Mouse (Mus musculus) adrenal gland, postnatal 4 days (tissue): Measurements from ENCODE around the gene Galnt17. TPM values are rescaled to one million over a fixed set of nuclear protein-coding genes. Genes with fewer than 3 reads are reported as not detected.

Source experiments
- DNase-seq, 2 experiments: peaks; one replicate each; pipeline ENCODE4 v3.0.0; 2021 to 2022; ENCODE audit warnings: low spot score in 2 of 2, mixed read lengths in 2 of 2
- long read RNA-seq, 2 experiments: library from polyadenylated mRNA; stranded (forward); transcript quantifications; one replicate each; pipeline ENCODE4 v2.0.0; 2021
- total RNA-seq, 2 experiments: library from RNA; stranded (reverse); gene quantifications; 2 replicates each; pipeline ENCODE4 v1.2.3; 2021

Gene Galnt17
- 1 to 10 TPM; 8.4 to 8.9 TPM for total RNA-seq
- long read RNA-seq, experiment 1: 0 reads
- long read RNA-seq, experiment 2, full-length matches to known transcripts: 1 of 3 reads
- long read RNA-seq, experiment 2, partial matches to known transcripts: 0 of 3 reads
- long read RNA-seq, experiment 2, other reads (novel, unspliced or antisense): 2 of 3 reads

DNA sequence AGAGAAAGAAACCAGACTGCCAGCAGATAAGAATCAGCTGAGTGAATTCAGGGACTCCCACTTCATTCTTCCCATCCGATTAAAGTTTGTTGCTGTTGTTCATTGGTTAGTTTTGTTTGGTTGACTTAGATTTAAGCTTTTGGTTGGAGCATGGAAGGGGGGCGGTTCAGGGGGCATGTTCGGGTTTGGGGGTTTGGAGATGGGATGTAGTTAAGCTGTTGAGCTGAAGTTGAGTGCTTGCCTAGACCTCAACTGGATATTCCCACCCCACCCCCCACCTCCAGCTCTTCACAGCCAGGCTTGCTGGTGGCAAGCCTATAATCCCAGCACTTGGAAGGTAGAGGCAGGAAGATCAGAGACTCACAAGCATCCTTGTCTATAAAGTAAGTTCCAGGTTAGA lies at the start of gene Galnt17:
TSS of gene Galnt17 (minus strand) at position 101 of the 400 bp plus-strand sequence.
- no peak for DNase-seq

DNA sequence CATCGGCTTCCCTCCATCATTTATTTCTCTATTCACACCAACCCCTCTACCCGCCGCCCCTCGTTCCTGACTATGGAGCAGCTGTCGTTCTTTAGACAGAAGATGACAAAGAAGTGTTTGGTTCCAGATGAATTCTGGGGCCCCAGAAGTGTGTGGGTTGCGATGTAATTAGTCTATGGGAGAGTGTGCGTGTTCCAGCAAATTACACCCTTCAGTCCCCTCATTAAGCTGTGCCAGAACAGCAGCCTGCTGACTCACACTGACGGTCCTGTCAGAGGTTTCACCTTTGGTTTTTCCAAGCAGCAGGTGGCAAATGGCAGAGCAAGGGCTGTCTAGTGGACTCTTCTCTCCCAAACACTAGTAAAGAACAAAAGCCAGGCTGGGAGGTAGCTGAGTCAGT lies 26.2 kb upstream of the Galnt17 start:
- DNase-seq: no peak

DNA sequence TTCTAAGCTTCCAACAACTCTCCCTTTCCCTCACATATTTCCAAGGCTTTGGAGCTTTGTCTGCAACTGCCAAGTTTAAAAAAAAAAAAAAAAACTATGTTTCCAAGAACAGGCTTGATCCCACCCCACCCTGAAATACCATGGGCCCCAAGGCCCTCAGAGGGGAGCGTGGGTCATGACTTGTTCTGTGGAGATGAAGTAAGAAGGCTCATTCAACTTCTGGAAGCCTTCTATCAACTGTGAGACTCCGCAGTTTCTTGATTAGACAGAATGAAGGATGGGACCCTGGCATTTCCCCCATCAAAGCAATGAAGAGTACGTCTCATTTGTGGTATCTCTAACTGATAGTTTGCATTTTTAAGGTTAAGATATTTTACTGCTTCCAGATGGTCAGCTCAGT lies 13.0 kb upstream of the Galnt17 start:
- DNase-seq: no peak

DNA sequence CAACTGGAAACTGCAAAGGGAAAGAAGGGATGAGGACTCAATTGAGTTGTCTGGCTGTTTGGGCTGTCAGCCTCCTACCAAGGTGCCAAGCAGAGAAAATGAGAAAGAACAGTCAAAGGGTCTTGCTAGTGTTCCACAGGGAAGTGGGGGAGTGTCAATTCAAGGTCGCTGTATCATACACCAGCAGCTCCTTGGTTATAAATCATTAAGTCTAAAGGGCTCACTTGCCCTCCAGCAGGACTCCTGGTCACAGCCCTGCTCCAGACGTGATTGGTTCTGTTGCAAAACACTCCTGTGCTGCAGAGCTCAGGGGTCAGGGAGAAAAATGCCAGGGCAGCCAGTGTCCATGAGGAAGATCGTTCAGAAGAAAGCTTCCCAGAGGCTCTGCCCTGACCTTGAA lies 11.3 kb upstream of the Galnt17 start:
- DNase-seq: no peak

DNA sequence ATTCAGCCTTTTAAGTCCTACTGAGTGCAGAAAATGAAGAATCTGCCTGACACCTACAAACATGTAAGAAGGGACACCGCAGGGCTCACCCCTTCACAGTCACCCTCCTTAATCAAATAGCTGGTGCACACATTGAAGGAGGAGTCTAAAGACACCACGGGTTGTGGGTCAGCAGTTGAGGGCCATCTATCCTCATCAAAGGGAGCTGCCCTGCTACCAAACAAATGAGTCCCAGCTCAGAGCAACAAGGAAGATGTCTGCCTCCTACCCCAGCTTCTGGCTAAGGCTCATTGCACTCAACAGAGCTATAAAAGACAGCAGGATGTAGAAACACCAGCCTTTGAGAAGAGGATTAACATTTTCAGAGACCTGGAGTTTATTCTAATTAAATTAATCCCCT lies 10.8 kb upstream of the Galnt17 start:
- no peak for DNase-seq

DNA sequence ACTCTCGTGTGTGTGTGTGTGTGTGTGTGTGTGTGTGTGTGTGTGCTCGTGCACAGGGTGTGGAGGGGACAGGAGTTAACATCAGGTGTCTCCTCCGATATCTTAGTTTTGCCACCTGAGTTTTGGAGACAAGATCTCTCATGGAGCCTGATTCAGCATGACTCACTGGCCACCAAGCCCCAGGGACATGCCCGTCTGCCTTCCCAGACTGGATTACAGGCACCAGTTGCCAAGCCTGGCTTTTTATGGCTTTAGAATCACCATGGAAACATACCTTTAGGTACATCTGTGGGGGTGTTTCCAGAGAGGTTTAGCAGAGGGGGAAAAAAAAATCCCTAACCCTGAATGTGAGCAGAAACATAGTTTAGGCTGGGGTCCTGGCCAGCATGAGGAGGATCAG lies 6.7 kb upstream of the Galnt17 start:
- DNase-seq: no peak

DNA sequence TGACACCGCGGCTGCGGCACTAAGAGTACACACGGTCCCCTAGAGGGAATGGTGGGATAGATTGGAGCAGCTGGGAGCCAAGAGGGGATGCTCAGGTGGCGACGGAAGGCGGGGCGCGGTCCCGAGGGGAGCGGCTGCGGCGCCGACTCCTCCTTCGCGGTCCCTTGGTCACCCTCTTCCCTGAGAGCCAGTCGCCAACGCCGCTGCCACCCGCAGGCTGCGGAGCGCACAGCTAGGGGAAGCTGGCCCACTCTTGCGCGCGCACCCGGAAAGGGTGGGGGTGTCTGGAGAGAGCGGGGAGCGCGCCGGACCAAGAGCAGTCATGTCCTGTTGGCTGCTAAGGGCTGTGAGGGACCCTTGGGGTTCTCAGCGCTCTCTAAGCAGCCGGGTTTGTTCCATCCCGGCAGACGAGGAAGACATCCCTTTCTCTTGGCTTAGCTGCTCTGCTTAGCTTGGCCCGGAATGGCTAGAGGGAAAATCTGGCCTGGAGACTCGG lies 593 bp downstream of the Galnt17 start:
- peak; percentile 33 to 60 for DNase-seq

DNA sequence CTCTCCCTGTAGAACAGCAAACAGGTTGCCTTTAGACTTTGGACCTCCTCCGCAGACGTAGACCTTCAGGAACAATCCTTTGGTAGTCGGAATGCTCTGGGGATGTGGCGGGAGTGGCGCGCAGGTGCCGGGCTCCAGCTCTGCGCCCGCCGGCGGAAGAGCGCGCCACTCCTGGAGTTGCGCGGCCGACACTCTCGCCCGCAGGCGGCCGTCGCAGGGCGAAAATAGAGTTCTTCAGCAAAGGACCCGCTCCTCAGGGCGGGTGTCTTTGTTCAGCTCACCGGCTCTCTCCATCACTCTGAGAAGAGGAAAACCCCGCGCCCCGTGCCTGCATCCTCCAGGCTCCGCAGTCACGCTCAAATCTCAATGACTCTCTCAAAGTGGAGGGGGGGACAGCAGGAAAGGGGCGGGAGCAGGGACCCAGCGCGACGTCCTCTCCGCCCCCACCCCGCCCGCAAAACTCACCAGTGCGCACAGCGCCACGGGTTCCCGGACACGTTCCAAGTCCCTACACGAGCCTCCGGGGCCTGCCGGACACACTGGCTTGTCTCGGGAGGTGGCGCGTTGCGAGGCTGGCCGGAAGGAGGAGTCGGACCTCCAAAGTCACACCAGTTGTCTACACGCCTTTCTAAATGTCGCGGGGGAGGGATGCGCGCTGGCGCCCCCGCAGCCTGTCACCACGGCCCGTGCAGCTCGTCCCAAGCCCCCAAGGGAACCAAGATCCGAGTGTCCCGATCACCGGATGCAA lies 1.2 kb downstream of the Galnt17 start:
- DNase-seq: peak in 1 of 2 experiments; percentile 8

DNA sequence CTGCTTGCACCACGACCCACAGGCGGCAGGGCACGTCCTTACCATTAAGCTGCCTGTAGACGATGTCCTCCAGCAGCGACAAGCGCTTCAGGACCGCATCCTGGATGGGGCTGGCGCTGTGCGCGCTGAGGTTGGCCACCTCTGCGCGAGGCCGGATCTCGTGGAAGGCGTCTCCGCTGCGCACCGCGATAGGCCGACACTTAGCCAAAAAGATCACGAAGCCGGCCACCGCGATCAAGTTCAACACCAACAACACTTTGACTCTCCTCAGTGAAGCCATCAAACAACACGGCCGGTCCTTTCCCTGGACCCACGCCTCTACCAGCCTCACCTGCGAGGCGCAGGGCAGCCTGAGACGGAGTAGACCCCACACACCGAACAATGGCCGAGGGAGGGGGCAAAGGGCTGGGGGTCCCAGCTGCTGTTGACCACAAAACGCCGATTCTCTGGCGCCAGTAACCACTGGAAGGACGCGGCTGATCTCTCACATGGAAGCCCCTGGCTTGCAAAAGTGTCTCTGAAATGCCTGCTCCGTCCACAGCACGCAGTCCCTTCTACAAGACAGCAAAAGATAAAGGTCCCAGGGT lies 1.9 kb downstream of the Galnt17 start:
- DNase-seq: no peak

DNA sequence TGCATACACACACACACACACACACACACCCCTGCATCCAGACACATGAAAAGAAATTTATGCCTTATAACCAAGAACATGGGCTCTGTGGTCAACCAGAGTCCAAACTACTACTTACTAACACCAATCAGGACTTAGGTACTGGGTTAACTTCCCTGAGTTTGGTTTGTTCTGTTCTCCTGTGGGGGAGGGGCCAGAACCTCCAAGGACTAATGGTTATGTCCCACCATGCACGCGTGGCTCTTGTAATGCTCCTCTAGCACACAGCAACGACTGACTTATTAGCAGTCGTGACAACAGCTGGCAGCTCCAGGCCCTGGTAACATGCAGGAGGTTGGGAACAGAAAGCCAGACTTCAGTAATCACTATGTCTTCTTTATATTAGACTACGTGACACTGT lies 3.1 kb downstream of the Galnt17 start:
- DNase-seq: no peak

DNA sequence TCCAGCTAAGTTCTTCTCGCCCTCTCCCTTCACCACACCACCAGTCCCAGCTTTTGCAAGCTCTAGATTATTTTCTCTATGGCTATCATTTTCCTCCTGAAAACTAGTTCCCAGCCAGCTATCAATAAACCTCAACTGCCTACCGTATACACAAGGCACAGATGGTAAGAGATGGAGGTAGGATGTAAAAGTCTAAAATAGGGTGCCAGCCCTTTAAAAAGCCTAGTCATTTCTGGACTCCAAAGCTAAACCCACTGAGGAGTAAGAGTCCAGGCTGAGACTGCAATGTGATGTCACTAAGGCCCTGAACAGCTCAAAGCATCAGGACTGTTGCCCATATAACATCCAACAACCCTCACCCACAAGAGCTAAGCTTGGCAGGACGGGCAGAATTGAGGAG lies 6.8 kb downstream of the Galnt17 start:
- DNase-seq: no peak

DNA sequence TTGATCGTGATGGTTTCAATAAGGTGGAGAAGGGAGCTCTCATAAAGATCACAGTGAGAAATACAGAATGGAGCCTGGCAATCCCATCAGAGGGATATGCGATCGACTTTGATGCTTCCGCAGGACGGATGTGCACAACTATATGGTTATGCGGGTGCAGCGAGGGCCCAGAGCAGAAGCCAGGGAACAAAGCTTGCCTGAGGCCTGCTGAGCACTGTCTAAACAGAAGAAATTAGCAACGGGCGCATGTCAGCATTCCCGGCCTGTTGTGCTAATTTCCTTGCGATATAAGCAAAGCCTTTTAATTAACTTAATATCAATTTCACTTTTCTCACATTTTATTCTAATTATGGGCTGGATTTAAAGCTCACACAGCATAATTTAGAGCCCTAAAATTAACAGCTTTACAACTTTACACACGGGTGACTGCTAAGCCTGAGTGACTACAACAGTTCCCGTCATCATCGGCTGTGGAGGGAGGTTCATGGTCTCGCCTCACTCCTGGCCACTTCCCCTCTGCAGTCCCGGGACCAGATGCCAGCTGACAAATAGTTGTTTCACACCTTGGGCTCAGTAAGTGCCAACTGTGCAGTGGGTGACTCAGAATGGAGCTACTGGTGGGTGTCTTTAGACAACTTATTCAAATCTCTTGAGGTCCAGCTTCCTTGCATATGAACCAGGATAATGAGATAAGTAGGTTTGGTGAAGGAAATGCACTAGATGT lies 14.4 kb downstream of the Galnt17 start:
- DNase-seq: no peak

DNA sequence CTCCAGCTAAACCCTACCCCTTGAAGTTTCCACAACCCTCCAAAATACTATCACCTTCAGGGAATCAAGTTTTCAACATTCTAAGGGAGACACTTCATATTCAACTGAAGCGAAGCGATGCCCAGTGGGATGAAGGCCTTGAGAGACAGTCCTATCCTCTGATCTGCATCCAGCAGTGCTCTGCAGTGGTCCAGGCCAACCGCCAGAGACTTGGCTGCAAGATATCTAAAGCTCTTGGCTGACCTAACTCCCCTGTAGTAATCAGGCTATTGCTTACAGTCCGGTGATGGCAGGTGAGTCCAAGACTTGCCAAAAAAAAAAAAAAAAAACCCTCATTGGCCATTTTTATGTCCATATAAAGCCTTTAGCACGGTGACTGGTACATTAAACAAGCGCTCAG lies 21.2 kb downstream of the Galnt17 start:
- DNase-seq: no peak

DNA sequence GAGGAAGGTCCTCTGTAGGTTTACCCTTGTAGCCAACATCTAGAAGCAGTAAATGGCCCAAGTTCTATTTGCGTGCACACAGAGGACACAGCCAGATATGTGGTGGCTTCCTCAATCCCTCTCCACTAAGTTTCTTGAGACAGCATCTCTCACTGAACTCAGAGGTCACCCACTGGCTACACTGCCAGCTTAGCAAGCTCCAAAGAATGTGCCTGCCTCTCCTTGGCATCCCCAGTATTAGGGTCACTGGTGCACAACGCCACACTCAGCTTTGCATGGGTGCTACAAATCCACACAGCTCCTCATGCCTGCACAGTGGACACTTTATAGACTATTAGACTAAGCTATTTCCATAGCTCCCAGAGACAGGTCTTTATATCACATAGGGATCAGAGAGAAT lies 21.6 kb downstream of the Galnt17 start:
- no peak for DNase-seq

DNA sequence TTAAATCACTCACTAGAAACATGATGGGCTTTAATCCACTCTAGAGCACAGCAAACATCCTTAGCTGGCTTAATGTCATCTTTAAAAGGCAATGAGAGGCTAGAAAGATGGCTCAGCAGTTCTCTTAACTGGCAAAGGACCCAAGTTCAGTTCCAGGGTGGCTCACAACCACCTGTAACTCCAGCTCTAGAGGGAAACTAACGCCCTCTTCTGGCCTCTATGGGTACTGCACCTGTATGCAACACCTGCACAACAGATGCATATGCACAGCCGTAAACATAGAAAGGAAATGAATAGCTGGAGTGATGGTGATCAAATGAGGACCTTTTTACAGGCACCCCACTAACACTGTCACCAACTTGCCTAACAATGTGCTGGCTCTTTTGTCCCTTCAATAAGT lies 27.9 kb downstream of the Galnt17 start:
- no peak for DNase-seq

DNA sequence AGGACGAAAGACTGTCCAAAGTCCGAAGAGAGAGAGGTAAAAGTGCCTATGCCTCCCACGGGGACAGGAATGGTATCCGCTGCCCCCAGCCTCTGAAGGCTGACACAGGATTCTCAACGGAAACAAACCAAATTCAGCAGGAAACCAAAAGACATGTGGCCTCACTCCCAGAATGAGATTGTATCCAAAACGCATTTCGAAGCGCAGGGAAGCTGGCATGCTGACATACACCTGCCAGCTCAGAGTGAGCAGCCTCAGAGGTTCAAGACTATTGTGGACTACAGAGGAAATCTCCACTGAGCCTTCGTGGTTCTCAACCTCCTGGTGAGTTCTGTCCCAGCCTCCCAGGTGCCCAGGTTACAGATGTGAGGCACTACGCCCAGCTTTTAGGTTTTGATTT lies 29.0 kb downstream of the Galnt17 start:
- no peak for DNase-seq

DNA sequence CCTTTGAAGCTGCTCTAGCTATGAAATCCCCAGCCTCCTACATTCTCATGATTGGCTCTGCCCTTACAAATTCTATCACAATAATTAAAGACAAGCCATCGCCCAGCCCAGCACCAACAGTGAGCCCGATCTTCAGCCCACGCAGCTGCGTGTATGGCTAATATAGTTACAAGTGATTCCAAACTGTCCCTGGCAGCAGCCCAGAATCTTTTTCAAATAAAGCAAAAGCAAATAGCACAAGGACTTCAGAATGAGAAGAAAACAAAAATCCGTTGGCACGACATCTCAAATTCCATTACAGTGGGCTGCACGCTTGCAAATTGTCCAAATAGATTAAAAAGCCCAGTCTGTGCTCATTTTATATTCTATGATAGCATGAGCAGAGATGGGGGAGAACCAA lies 31.1 kb downstream of the Galnt17 start:
- DNase-seq: no peak

DNA sequence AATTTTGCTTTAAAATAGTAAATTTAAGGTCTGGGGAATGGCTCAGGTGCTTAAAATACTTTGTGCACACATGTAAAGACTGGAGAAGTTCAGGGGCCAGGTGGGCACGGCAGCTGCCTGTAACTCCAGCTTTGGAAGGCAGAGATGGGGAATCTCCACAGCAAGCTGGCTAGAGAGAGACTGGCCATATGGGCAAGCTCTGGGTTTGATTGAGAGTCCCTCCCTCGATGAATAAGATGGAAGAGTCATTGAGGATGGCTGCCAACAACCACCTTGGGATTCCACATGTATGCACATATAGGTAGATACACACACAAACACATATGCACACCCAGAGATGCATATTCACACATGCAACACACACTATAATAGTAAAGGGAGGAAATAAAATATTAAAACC lies 42.0 kb downstream of the Galnt17 start:
- no peak for DNase-seq

DNA sequence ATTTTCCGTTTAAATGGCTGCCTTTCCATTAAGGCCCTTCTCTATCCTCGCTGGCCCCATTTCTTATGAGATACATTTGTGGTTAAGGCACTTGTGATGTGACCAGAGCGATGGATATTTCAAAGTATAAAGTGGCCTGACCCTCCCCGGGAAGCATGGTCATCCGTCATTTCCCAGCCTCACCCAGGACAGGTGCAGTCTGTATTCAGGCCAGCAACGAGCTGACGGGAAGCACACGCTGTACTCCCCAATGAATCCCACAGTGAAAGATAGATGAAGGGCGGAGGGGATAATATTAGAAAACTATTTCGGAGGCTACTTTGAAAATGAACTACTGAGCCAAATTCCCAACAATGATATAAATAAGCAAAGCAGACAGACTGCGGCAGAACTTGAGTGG lies 44.2 kb downstream of the Galnt17 start:
- no peak for DNase-seq

DNA sequence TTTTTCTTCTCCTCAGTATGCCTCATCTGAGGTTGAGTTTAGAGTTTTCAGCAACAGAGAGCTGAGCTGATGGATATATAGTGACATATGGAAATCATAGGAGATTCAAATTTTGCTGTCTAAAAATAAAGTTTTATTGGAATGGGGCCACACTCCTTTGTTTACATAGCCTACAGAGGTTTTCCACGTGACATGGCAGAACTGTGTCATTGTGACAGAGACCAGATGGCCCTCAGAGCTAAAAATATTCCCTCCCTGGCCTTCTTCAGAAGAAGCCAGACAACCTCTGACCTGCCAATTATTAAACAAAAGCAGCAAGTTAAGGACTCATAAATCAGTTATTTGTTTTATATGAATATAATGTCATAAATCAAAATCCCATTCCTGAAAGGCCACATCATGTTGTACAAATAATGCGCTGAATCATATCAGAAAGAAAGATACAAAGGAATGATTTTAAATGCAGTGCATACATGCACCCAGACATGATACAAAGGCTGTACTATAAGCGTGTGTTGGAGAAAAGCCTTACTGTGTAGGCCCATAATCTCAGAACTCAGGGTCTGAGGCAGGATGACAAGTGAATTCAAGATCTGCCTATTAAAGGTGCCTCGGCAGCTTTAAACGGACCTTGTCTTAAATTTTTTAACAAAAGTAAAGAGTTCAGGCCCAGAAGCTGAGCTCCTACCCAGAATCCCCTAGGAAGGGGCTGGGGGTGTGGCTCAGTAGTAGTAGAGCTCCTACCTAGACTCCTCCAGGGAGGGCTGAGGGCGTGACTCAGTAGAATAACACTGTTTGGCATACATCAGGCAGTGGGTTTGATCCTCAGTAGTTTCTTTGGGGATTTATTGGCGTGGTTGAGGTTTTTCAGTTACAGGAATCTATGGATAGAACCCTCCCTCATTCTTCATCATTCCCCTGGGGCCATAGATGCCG lies 57.3 kb downstream of the Galnt17 start:
- DNase-seq: no peak

DNA sequence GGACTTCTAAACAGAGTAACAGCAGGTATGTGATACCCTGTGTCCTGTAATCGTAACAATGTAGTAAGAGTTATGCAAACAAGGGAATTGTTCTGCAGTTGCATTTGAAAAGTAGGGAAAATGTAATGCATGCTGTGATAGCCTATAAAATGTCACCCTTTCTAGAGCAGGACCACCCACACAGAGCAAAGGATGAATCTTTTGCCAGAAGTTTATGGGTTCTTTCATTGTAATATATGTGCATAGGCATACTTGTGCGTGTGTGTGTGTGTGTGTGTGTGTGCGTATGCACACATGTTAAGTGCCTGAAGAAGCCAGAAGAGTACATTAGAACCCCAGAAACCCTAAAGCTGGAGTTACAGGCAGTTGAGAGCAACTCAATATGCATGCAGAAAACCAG lies 59.9 kb downstream of the Galnt17 start:
- no peak for DNase-seq
